Mouse (Mus musculus) frontal cortex, adult (tissue): ENCODE measurements around the gene Zfp358.
A peak's percentile ranks its signal among the peaks of the same experiment; 100 is the strongest.

Experiments used
- ATAC-seq: cut with Nextera tagmentation; 2 replicates; pipeline ENCODE4 v1.9.2; 2017; ENCODE audit warnings: mild to moderate bottlenecking, moderate library complexity, mixed read lengths; ENCODE audit not compliant: low TSS enrichment

The Zfp358 gene

DNA sequence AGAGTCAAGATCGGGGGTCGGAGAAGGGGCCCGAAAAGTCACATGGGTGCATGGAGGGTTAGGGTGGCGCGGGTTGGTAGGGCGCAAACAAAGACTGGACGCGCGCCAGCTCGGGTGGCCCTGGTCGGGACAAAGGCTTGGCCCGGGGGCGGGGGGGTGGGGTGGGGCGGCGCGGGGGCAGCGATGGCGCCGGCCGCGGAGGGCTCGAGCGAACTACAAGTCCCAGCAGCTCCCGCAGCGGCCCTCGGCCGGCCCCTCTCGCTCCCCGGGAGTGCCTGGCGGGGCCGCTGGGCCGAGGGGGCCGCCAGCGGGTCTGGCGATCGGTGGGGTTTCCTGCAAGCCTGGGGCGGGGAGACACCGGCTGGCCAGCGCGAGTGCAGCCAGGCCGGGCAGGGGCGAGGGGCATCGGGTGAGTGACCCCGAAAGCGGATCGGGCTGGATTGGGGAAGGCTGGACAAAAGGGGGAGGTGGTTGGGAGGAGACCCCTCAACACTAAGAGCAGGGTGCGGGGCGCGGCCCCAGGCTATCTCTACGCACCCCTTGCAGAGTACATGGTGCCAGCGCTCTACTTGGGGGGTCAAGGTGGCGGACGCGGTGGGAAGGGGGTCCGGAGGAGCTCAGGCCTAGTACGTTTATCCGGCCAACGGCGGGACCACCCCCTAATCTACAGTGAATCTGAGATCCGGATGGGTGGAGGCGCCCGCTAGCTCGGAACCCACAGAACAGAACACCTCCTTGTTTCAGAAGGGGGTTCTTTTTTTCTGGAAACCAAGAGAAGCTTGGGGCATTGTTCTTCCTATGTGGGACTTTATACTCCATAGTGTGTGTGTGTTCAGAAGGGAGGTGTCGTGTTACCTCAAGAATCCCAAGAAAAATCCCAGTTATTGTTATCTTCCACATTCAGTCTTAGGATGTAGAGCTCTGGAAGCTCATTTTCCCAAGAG, at the start of gene Zfp358:
Gene Zfp358, plus strand, starts transcription at position 238 of the 944 bp plus-strand sequence.
- peak; percentile 84 for ATAC-seq

DNA sequence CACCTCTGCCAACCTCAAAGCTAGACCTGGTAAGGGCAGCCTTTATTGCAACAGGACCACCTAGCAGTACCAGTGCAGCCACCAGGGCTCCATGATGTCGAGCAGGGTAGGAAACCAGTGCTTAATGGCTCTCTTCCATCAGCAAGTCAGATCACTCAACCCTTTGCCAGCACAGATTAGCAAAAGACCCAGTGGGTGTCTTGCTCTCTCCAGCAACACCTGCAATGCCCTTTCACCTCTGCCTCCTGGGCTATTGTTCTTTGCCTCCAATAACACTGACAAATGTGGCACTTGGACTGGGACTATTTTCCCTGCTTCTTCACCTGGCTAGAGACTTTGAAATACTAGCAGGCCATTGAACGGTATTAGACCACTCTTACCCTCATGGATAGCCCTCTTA, 43.7 kb upstream of the Zfp358 start:
- no peak for ATAC-seq

DNA sequence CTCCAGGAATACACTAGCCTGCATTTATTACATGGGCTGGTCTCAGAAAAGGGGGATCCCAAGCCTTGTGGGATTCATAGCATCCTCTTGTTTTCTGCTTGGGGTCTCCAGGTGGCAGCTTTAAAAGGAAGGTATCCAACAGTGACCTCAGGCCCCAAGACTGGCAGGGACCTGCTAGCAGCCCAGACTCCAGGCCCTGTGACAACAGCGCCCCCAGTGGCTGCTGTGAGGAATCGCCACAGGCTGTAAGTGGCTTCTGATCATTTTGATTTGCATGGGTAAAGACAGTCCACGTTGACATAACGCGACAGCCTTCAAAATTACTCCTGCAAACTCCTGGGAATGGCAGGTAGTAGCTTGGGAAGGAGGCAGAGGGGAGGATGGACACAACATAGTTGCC, 42.3 kb upstream of the Zfp358 start:
- ATAC-seq: peak; percentile 74; the same call in 1 of the 2 replicates

DNA sequence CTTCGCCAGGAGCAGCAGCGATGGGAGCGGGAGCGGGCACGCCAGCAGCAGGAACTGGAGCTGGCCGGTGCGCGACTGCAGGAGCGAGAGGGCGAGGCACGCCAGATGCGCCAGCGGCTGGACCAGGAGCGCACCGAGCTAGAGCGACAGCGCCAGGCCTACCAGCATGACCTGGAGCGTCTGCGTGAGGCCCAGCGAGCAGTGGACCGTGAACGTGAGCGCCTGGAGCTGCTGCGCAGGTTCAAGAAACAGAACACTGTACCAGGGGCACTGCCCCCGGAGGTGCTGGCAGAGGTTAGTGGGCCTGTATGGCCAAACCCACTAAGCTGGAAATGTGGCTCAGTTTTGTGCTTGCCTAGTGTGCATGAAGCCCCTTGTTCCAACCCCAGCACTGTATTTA, 40.9 kb upstream of the Zfp358 start:
- no peak for ATAC-seq

DNA sequence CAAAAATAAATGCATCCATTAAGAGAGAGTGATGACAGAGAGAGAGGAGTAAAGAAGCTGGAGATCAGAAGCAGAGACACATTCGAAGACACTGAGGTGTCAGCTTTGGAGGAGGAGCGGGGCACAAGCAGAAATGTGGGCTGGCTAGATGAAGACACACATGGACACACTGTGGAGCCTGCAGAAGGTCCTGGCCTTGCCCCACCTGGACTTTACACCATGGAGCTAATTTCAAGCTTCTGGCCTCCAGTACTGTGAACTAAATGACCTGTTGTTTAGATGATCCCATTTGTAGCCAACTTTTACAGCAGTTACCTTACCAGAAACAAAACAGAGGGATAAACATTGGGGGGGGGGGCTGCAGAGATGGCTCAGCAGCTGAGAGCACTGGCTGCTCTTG, 29.7 kb upstream of the Zfp358 start:
- ATAC-seq: no peak

DNA sequence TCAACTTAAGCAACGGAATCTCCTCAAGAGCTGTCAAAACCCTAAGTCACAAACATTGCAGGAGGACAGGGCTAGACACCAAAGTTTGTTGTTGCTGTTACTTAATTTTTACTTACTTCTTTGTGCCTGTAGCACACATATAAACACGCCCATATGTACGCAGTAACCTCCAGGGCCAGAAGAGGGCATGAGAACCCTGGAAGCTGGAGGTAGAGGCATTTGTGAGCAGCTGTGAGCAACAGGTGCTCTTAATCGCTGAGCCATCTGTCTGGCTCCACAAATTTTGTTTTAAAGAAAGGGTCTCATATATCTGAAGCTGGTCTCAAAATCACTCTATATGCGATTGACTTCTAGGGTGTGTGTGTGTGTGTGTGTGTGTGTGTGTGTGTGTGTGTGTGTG, 28.6 kb upstream of the Zfp358 start:
- ATAC-seq: no peak

DNA sequence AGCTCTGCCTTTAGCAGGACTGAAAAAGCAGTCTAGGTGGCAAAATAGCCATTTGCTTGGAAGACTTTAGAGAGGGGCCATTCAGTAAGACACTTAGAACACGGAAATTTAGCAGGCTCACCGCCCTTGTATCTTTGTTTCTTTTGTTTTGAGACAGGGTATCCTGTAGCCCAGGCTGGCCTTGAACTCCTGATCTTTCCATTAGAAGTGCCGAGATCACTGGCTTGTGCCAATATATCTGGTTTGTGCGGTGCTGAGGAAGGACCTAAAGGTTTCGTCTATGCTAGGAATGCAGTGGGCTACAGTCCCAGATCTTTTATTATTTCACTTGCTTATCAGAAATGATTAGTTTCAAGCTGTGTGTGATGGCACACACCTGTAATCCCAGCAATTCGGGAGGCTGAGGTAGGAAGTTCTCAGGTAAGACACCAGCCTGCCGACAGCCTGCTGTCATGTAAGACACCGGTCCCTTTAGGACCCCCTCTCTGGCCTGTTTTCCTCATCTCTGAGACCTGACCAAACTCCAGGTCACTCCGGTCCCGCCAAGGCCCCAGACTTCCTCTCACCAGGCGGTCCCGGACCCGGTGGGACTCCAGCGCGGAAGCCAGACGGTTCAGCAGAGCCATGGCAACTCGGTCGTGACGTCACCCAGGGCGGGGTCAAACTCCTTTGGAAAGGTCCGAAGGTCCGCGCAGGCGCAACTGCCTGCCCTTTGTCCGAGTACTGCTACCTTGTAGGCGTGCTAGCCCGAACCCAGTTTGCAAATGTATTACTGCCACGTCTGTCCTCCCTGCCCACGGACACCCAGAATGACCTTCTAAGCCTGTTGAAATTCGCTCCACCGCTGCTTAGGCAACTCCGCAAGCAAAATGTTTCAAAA, 25.7 kb upstream of the Zfp358 start, which contains the start of gene Pex11g:
Gene Pex11g, minus strand, starts transcription at position 675 of the 880 bp plus-strand sequence.
- peak; percentile 81 for ATAC-seq

DNA sequence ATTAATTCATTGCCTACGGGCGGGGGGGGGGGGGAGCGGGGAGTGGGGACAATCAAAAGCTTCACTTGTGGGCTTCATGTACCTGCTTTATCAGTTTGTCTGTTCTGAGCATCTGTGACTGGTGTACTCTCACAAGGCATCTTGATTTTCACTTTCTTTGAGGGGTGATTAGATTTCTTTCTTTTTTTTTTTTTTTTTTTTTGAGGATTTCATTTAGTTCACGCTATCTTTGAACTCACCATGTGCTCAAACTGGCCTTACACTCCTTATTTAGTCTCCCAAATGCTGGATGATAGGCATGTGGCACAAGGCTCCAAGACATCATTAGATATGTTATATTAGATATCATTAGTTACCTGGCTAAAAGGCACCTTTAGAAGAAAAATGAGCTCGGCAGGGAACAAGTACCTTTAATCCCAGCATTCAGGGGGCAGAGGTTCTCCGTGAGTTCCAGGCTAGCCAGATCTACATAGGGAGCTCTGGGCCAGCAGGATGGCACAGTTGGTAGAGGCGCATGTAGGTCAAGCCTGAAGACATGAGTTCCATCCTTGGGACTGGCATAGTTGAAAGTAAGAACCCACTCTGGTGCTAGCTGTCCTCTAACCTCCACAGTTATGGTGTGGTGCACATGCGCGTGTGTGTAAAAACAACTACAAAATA, 24.9 kb upstream of the Zfp358 start:
- ATAC-seq: no peak

DNA sequence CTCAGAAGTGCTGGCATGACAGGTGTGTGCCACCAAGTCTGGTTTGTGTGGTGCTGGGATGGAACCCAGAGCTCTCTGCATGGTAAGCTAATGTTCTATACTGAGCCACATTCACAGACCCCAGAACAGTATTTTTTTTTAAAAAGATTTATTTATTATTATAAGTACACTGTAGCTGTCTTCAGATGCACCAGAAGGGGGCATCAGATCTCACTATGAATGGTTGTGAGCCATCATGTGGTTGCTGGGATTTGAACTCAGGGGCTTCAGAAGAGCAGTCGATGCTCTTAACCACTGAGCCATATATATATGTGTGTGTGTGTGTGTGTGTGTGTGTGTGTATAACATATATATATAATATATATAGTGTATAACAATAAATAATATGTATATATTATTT, 24.1 kb upstream of the Zfp358 start:
- no peak for ATAC-seq

DNA sequence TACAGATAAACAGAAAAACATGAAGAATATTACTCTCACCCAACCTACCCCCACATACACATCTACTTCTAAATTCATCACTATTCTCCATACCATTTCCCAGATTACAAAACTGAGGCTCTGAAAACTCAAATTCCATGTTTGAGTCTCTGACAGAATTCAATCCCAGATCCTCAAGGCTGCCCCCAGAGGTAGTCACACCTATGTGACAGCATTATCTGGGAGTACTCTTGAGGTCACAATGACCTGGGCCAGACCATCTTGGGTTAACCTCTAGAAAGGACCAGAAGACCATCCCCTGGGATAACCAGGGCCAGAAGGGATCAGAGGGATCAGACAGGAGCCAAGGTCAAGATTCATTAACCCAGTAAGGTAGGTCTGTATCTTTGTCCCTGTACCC, 22.4 kb upstream of the Zfp358 start, which contains the start of gene Tex45:
Gene Tex45, plus strand, starts transcription at position 301 of the 400 bp plus-strand sequence.
- ATAC-seq: no peak

DNA sequence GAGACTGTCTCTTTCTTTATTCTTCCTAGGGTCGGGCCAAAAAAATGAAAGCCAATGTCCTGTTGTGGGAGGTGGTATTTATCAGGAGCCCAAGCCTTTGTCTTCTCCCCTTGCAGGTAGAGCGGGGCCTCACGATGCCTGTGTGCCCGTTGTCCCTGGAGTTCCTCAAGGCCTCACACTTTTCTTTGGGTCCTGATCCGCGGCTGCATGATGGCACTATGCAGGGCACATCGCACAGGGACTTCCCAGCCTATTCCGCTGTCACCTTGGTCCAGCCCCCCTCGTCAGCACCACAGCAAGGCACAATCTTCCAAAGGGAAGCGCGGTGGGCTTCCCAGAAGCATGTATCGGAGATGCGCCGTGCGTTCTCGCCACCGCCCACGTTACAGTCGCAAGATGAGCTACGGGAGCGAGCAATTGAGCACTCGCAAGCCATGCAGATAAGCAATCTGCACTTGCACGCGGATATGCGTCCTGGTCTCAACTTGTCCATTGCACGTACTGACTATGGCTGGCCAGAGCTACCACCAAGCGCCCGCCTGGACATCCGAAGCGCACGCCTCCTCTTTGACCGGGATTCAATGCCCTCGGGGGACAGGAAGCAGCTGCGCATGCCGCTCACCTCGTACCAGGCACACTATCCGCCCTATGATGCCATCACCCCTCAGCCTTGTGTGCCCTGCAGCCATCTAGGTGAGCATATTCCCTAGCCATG, 17.1 kb upstream of the Zfp358 start:
- ATAC-seq: 0 out of 2 replicates have a peak, but pooled peaks have one; percentile 20

DNA sequence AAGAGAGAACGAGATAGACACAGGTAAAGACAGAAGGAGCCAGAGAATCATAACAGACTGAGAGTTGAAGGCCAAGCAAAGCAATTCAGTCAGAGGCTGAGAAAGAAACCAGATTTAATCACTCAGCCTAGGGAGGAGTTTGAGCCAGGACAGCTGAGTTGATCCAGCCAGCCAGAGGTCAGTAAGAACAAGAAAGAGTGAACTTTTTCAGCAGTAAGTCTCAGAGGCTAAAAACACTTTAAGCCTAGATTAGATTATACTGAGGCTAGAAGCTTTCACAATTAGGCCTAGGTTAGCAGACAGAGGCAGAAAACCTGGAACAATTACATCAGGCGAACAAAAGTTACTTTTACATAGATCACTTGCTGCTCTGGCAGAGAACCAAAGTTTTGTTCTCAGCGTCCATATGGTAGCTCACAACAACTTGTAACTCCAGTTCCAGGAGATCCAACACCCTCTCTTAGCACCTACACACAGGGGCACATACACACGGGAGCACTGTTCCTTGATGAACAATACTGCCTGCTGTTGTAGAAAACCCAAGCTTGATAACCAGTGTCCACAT, 12.6 kb upstream of the Zfp358 start:
- no peak for ATAC-seq

DNA sequence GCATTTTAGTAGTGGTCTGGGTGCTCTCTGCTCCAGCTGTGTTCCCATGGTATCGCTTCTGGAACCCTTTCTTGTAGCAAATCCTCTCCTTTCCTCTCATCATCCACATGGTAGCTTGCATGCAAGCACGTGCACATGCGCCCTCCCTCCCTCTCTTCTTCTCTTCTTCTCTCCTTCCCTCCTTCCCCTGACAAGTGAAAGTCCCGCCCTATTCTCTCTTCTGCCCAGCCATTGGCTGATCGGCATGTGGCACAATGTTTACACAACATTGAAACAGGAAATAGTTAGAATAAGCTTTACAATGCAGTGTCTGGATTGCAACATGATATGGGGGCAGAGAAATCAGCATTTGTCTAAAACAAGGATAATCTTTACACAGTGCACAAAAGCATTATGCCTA, 11.3 kb upstream of the Zfp358 start:
- ATAC-seq: no peak

DNA sequence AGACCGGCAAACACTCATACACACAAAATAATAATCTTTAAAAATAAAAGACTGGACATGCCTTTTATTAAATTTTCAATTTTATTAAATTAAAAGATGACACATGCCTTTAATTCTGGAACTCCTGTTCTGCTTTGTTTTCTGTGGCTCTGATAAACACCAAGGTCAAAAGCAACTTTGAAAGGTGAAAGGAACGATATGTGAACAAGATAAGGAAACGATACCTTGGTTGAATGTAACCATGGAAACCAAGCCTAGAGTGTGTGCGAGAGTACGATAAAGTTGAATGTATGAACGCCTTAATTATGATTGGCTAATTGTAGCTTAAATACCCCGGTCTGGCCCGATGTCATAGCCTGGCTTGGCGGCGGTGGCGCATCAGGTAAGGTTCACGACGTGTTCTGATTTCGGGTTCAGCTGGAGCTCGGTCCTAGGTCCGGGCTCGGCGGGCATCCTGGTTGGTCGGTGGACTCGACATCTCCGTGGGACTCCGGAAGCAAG, 10.6 kb upstream of the Zfp358 start:
- ATAC-seq: no peak

DNA sequence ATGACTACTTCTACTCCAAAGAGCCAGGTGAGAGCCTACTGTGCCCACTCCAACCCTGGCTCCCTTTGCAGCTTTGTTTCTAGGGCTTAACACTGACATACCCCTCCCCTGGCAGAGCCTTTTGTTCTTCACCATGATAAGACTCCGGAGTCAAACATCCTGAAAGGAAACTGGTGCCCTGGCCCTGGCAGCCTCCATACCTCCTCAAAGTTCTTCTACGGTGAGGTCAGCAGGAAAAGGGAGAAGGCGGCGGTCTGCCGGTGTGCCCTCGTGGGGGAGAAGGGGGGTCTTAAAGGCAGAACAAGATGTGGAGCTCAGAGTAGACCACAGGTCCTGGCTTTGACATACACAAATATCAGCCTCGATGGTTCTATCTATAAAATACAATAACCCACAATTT, 9.4 kb upstream of the Zfp358 start:
- ATAC-seq: no peak

DNA sequence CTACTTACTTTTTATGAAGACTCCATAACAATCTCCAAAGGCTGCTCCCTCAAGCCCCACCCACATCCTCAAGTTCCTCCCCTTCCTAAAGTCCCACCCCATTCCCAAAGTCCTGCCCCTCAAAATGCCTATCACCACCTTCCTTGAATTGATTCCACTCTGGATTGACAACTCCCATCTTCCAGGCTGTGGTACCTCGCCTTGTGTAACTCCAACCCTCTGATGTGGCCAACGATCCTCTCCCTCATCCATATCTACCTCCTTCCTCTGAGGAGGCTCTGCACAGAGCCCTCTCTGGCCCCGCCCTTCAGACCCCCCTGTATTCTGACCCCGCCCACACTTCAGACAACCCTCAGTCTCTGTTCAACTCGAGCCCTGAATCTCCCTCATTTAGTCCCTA, 7.7 kb upstream of the Zfp358 start:
- ATAC-seq: no peak

DNA sequence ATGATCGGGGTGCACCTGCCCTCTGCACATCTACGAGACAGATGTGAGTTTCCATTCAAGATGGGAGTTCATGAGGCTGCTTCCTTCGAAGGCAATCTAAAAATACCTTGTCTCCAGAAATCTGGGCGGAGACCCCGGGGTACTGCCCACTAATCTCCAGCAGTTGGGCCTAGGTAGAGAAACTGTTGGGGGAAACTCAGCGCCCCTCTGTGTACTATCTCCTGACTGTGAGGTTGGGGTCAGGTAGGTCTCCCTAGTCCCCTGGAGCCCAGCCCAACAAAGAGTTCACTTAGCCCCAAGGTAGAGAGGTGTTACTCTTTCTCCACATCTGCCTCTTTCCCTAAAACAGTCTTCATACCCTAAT, 889 bp downstream of the Zfp358 start:
- no peak for ATAC-seq

DNA sequence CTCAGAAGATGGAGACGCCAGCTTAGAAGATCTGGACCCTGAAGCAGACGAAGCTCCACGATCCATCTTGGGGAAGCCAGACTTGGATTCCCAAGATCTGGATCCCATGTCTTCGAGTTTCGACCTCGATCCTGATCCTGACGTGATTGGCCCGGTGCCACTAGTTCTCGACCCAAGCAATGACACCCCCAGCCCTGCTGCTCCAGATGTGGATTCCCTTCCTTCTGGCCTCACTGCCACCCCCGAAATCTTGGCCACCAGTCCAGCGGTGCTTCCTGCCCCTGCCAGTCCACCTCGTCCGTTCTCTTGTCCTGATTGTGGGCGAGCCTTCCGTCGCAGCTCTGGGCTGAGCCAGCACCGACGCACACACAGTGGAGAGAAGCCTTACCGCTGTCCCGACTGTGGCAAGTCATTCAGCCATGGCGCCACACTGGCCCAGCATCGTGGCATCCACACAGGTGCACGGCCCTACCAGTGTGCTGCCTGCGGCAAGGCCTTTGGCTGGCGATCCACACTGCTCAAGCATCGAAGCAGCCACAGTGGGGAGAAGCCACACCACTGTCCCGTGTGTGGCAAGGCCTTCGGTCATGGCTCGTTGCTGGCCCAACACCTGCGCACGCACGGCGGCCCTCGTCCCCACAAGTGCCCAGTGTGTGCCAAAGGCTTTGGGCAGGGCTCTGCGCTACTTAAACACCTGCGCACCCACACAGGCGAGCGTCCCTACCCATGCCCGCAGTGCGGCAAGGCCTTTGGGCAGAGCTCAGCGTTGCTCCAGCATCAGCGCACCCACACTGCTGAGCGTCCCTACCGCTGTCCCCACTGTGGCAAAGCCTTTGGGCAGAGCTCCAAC, 2.9 kb downstream of the Zfp358 start:
- no peak for ATAC-seq

DNA sequence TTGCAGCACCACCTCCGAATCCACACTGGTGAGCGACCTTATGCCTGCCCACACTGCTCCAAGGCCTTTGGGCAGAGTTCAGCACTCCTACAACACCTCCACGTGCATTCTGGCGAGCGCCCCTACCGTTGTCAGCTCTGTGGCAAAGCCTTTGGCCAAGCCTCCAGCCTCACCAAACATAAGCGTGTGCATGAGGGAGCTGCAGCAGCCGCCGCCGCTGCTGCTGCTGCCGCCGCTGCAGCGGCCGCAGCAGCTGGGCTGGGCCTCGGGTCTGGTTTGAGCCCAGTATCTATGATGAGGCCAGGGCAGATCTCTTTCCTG, 3.5 kb downstream of the Zfp358 start:
- ATAC-seq: no peak

DNA sequence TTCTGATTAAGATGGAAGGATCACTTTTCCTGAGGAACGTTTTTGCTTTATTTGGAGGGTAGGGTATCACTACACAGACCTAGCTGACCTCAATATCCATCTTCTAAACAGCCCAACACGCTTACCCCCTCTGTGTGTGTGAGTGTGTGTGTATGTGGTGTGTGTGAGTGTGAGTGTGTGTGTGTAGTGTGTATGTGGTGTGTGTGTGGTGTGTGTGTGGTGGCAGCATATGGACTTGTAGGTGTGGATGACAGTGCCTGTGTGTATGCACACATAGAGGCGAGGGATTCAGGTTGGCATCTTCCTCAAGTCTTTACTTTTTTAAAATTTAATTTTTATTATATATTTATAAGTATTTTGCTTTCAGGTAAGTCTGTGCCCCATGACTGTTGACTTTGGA, 5.6 kb downstream of the Zfp358 start:
- ATAC-seq: no peak
